Mouse (Mus musculus) MEL (cell line): ENCODE measurements around the gene Dlg2. TPM values are rescaled to one million over a fixed set of nuclear protein-coding genes. Genes with fewer than 3 reads are reported as not detected.

ENCODE experiments used
- DNase-seq: peaks from one replicate; pipeline ENCODE4 v3.0.0; 2011; ENCODE audit warnings: low read depth, low spot score
- H3K27ac ChIP-seq: 2 replicates; pipeline ENCODE4 v1.5.1; 2012; ENCODE audit warnings: low read depth, mild to moderate bottlenecking, control low read depth, low read length, moderate library complexity; ENCODE audit not compliant: control insufficient read depth
- H3K27me3 ChIP-seq, 2 experiments: fragments of 150-350 bp in 1 of 2; sonication (generic) in 1 of 2; 2 replicates each; pipeline ENCODE4 v1.6.1; 2012; ENCODE audit warnings: low read length in 2 of 2, mild to moderate bottlenecking in 2 of 2, improper control_type of control experiment in 1 of 2, moderate library complexity in 1 of 2; ENCODE audit not compliant: insufficient read depth in 2 of 2, control insufficient read depth in 1 of 2
- H3K36me3 ChIP-seq, 2 experiments: 2 replicates each; pipeline ENCODE4 v1.6.1; 2012 to 2014; ENCODE audit warnings: low read length in 2 of 2, improper control_type of control experiment in 1 of 2, inconsistent platforms in 1 of 2, mild to moderate bottlenecking in 1 of 2; ENCODE audit not compliant: insufficient read depth in 2 of 2, control insufficient read depth in 1 of 2
- H3K4me1 ChIP-seq, 2 experiments: fragments of 150-350 bp in 1 of 2; sonication (generic) in 1 of 2; 2 replicates each; pipeline ENCODE4 v1.6.1; 2012; ENCODE audit warnings: low read length in 2 of 2, improper control_type of control experiment in 1 of 2, mild to moderate bottlenecking in 1 of 2; ENCODE audit not compliant: insufficient read depth in 2 of 2, control insufficient read depth in 1 of 2
- H3K4me3 ChIP-seq, 2 experiments: fragments of 150-350 bp in 1 of 2; sonication (generic) in 1 of 2; 2 replicates each; pipeline ENCODE4 v1.5.1; 2012; ENCODE audit warnings: low read depth in 2 of 2, low read length in 2 of 2, mild to moderate bottlenecking in 2 of 2, moderate library complexity in 2 of 2, control low read depth in 1 of 2, improper control_type of control experiment in 1 of 2; ENCODE audit not compliant: control insufficient read depth in 1 of 2, insufficient read depth in 1 of 2
- H3K79me2 ChIP-seq: 2 replicates; pipeline ENCODE4 v1.6.1; 2012; ENCODE audit warnings: mild to moderate bottlenecking, low read length, moderate library complexity; ENCODE audit not compliant: control insufficient read depth, poor library complexity, insufficient read depth
- H3K9ac ChIP-seq: 2 replicates; pipeline ENCODE4 v1.6.1; 2012; ENCODE audit warnings: low read depth, mild to moderate bottlenecking, control low read depth, low read length, moderate library complexity; ENCODE audit not compliant: control insufficient read depth, poor library complexity, severe bottlenecking
- H3K9me3 ChIP-seq: fragments of 150-350 bp; sonication (generic); replicated peaks from 2 replicates; pipeline ENCODE4 v1.6.1; 2012; ENCODE audit warnings: mild to moderate bottlenecking, low read length, improper control_type of control experiment, moderate library complexity; ENCODE audit not compliant: insufficient read depth
- BHLHE40 ChIP-seq: IDR thresholded peaks from 2 replicates; pipeline ENCODE4 v1.6.1; 2012; ENCODE audit warnings: low read depth, mild to moderate bottlenecking, inconsistent platforms, low read length, improper control_type of control experiment, borderline replicate concordance
- CHD2 ChIP-seq: IDR thresholded peaks from 2 replicates; pipeline ENCODE4 v1.6.1; 2011; ENCODE audit warnings: low read length, improper control_type of control experiment
- CTCF ChIP-seq, 3 experiments: IDR thresholded peaks in 2 of 3; conservative IDR thresholded peaks in 1 of 3; 2 replicates each; pipeline ENCODE4 v1.5.1; 2011 to 2012; ENCODE audit warnings: low read length in 3 of 3, low read depth in 2 of 3, mild to moderate bottlenecking in 2 of 3, improper control_type of control experiment in 1 of 3, inconsistent platforms in 1 of 3, mixed read lengths in 1 of 3, moderate library complexity in 1 of 3; ENCODE audit not compliant: control insufficient read depth in 1 of 3, insufficient read depth in 1 of 3, poor library complexity in 1 of 3, severe bottlenecking in 1 of 3
- EP300 ChIP-seq, 2 experiments: IDR thresholded peaks; 2 replicates each; pipeline ENCODE4 v1.6.1; 2011; ENCODE audit warnings: improper control_type of control experiment in 2 of 2, low read length in 2 of 2, low read depth in 1 of 2, mild to moderate bottlenecking in 1 of 2
- ETS1 ChIP-seq: IDR thresholded peaks from 2 replicates; pipeline ENCODE4 v1.6.1; 2012; ENCODE audit warnings: low read depth, mild to moderate bottlenecking, inconsistent platforms, low read length, improper control_type of control experiment, moderate library complexity
- HCFC1 ChIP-seq: IDR thresholded peaks from 2 replicates; pipeline ENCODE4 v1.6.1; 2012; ENCODE audit warnings: low read depth, mild to moderate bottlenecking, inconsistent platforms, low read length, improper control_type of control experiment, moderate library complexity
- JUND ChIP-seq: IDR thresholded peaks from 2 replicates; pipeline ENCODE4 v1.6.1; 2011; ENCODE audit warnings: low read depth, mild to moderate bottlenecking, improper control_type of control experiment, low read length
- KAT2A ChIP-seq: conservative IDR thresholded peaks from 2 replicates; pipeline ENCODE4 v1.6.1; 2012; ENCODE audit warnings: low read depth, low read length, improper control_type of control experiment, inconsistent platforms
- MAFK ChIP-seq: IDR thresholded peaks from 2 replicates; pipeline ENCODE4 v1.6.1; 2011; ENCODE audit warnings: low read depth, mild to moderate bottlenecking, low read length, improper control_type of control experiment, borderline replicate concordance
- MAX ChIP-seq: IDR thresholded peaks from 2 replicates; pipeline ENCODE4 v1.6.1; 2011; ENCODE audit warnings: low read length, improper control_type of control experiment
- MAZ ChIP-seq: IDR thresholded peaks from 2 replicates; pipeline ENCODE4 v1.6.1; 2012; ENCODE audit warnings: low read depth, mild to moderate bottlenecking, inconsistent platforms, low read length, improper control_type of control experiment
- MEF2A ChIP-seq: IDR thresholded peaks from 2 replicates; pipeline ENCODE4 v1.6.1; 2014; ENCODE audit warnings: low read depth, mild to moderate bottlenecking, inconsistent platforms, low read length, improper control_type of control experiment; ENCODE audit not compliant: poor library complexity, insufficient replicate concordance, severe bottlenecking; ENCODE audit errors: extremely low read depth
- MXI1 ChIP-seq: IDR thresholded peaks from 2 replicates; pipeline ENCODE4 v1.6.1; 2011; ENCODE audit warnings: mild to moderate bottlenecking, low read depth, low read length, improper control_type of control experiment
- MYB ChIP-seq: IDR thresholded peaks from 2 replicates; pipeline ENCODE4 v1.6.1; 2011; ENCODE audit warnings: mild to moderate bottlenecking, low read depth, low read length, improper control_type of control experiment
- NELFE ChIP-seq: IDR thresholded peaks from 2 replicates; pipeline ENCODE4 v1.6.1; 2011; ENCODE audit warnings: low read depth, low read length, improper control_type of control experiment
- POLR2A ChIP-seq, 2 experiments: IDR thresholded peaks; 2 replicates each; pipeline ENCODE4 v1.6.1; 2011 to 2012; ENCODE audit warnings: low read length in 2 of 2, mild to moderate bottlenecking in 2 of 2, control low read depth in 1 of 2, improper control_type of control experiment in 1 of 2, low read depth in 1 of 2, moderate library complexity in 1 of 2; ENCODE audit not compliant: control insufficient read depth in 1 of 2, insufficient read depth in 1 of 2, poor library complexity in 1 of 2
- POLR2AphosphoS5 ChIP-seq: IDR thresholded peaks from 2 replicates; pipeline ENCODE4 v1.6.1; 2012; ENCODE audit warnings: low read depth, borderline replicate concordance, mild to moderate bottlenecking, inconsistent platforms, low read length, moderate library complexity, mixed read lengths
- RCOR1 ChIP-seq: IDR thresholded peaks from 2 replicates; pipeline ENCODE4 v1.6.1; 2012; ENCODE audit warnings: low read depth, mild to moderate bottlenecking, inconsistent platforms, low read length, improper control_type of control experiment
- SIN3A ChIP-seq: IDR thresholded peaks from 2 replicates; pipeline ENCODE4 v1.6.1; 2012; ENCODE audit warnings: low read length, improper control_type of control experiment, inconsistent platforms
- SMC3 ChIP-seq: IDR thresholded peaks from 2 replicates; pipeline ENCODE4 v1.6.1; 2011; ENCODE audit warnings: low read depth, low read length, improper control_type of control experiment
- TAL1 ChIP-seq: IDR thresholded peaks from 2 replicates; pipeline ENCODE4 v1.6.1; 2012; ENCODE audit warnings: mild to moderate bottlenecking, inconsistent platforms, low read length, moderate library complexity, mixed read lengths
- TBP ChIP-seq: IDR thresholded peaks from 2 replicates; pipeline ENCODE4 v1.8.0; 2011; ENCODE audit warnings: low read depth, low read length, improper control_type of control experiment
- USF1 ChIP-seq: IDR thresholded peaks from 2 replicates; pipeline ENCODE4 v1.6.1; 2014; ENCODE audit warnings: low read depth, mild to moderate bottlenecking, inconsistent platforms, low read length, improper control_type of control experiment, moderate library complexity
- USF2 ChIP-seq, 2 experiments: IDR thresholded peaks; 2 replicates each; pipeline ENCODE4 v1.6.1; 2011 to 2012; ENCODE audit warnings: improper control_type of control experiment in 2 of 2, low read length in 2 of 2, borderline replicate concordance in 1 of 2, inconsistent platforms in 1 of 2, low read depth in 1 of 2, mild to moderate bottlenecking in 1 of 2; ENCODE audit not compliant: insufficient read depth in 1 of 2
- ZC3H11A ChIP-seq: IDR thresholded peaks from 2 replicates; pipeline ENCODE4 v1.6.1; 2012; ENCODE audit warnings: low read depth, mild to moderate bottlenecking, inconsistent platforms, low read length, improper control_type of control experiment
- ZKSCAN1 ChIP-seq: IDR thresholded peaks from 2 replicates; pipeline ENCODE4 v1.6.1; 2012; ENCODE audit warnings: low read depth, mild to moderate bottlenecking, inconsistent platforms, low read length, improper control_type of control experiment, moderate library complexity
- ZMIZ1 ChIP-seq: IDR thresholded peaks from 2 replicates; pipeline ENCODE4 v1.6.1; 2012; ENCODE audit warnings: low read depth, mild to moderate bottlenecking, inconsistent platforms, low read length, improper control_type of control experiment, moderate library complexity
- polyA plus RNA-seq, 2 experiments: library from polyadenylated mRNA; stranded (reverse) in 1 of 2; unstranded in 1 of 2; fragments of >175 nt in 1 of 2; fragments of >200 nt in 1 of 2; gene quantifications; 2 replicates each; pipeline versions ENCODE4 v1.2.1 to v1.2.4; 2012; ENCODE audit warnings: low replicate concordance in 2 of 2, low read depth in 1 of 2; ENCODE audit not compliant: insufficient read length in 2 of 2, insufficient read depth in 1 of 2, missing spikeins in 1 of 2
- total RNA-seq: library from RNA; depleted of rRNA; stranded (reverse); fragments of 300-350 nt; gene quantifications from 2 replicates; pipeline ENCODE4 v1.2.3, GENCODE M21; 2012

The Dlg2 gene
- total and polyA plus RNA-seq, 3 experiments: 0.04 TPM; not detected in 2

DNA sequence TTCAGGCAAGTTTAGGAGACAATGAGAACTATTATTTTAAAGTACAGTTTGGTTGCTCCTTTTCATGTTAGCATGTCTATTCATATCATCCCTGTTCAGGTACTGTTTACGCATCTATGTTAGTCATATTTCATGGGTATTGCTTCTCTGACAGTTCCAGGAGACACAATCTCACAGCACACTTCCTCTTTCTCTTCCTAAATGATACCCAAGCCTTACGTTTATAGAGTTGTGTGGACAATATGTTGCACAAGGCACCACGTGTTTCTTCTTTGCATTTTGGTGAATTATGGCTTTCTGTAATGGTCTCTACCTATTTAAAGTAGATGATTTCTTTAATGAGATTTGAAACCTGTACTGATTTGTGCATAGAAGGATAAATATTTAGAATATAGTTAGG is 990.6 kb downstream of the Dlg2 start:
- no peak overlapping the region for H3K27ac ChIP-seq
- H3K9me3 ChIP-seq: no peaks in the 10 kb centered on the region
- H3K4me1 ChIP-seq: no peaks in the 10 kb centered on the region
- no peak for TF ChIP-seq MEF2A
- TF ChIP-seq USF2 (IDR thresholded peaks at IDR 0.05; ENCODE audit: borderline replicate concordance in 1 of 2, insufficient read depth in 1 of 2, low read depth in 1 of 2, low read length in 2 of 2): no peak
- no peak for TF ChIP-seq SIN3A
- no peak for TF ChIP-seq KAT2A
- TF ChIP-seq ZMIZ1: no peak
- no peak for TF ChIP-seq SMC3
- no peak for TF ChIP-seq POLR2AphosphoS5
- no peak for TF ChIP-seq TBP
- TF ChIP-seq NELFE: no peak
- no peak for TF ChIP-seq CTCF (IDR thresholded peaks at IDR 0.05 in 2 of 3, conservative IDR thresholded peaks at IDR 0.05 in 1 of 3; ENCODE audit: control insufficient read depth in 1 of 3, insufficient read depth in 1 of 3, low read depth in 2 of 3, low read length in 3 of 3, poor library complexity in 1 of 3, severe bottlenecking in 1 of 3)
- no peak for TF ChIP-seq TAL1
- TF ChIP-seq BHLHE40: no peak
- no peak for TF ChIP-seq MYB
- TF ChIP-seq ZC3H11A: no peak
- no peak for TF ChIP-seq USF1
- no peak for TF ChIP-seq MXI1
- no peak for TF ChIP-seq JUND
- no peak for TF ChIP-seq MAFK
- TF ChIP-seq ZKSCAN1: no peak
- no peak overlapping the region for H3K4me3 ChIP-seq
- H3K27me3 ChIP-seq: no peaks in the 10 kb centered on the region
- H3K36me3 ChIP-seq: no peaks in the 10 kb centered on the region
- no peak overlapping the region for H3K9ac ChIP-seq
- DNase-seq: no peak
- H3K79me2 ChIP-seq: no peaks in the 10 kb centered on the region

DNA sequence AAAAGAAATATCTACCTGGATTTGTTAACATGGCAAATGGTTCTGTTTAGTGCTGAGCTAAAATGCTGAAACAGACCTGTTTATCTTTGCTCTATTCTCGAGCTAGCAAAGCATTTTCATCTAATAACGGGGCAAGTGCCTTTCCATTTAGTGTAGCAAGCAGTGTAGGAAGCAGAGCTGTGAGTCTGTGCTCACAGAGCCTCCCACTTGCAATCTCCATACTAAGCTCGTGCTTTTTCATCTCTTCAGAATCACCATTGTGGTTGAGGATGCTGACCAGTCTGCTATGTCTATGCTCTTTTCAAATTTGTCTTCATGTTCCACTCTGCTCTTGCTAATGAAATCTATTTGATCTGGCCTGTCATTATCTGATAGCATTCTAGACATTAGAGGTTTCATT is 1002.7 kb downstream of the Dlg2 start:
- Histone ChIP-seq H3K36me3 (no peaks in the 10 kb centered on the region), H3K4me3 (no peak overlapping the region), H3K9me3 (no peaks in the 10 kb centered on the region), H3K4me1 (no peaks in the 10 kb centered on the region), H3K79me2 (no peaks in the 10 kb centered on the region), H3K9ac (no peak overlapping the region), H3K27me3 (no peaks in the 10 kb centered on the region), H3K27ac (no peak overlapping the region)
- no peak for DNase-seq
- TF ChIP-seq ETS1: no peak
- no peak for TF ChIP-seq MAX
- TF ChIP-seq CTCF (IDR thresholded peaks at IDR 0.05 in 2 of 3, conservative IDR thresholded peaks at IDR 0.05 in 1 of 3; ENCODE audit: control insufficient read depth in 1 of 3, insufficient read depth in 1 of 3, low read depth in 2 of 3, low read length in 3 of 3, poor library complexity in 1 of 3, severe bottlenecking in 1 of 3): no peak
- no peak for TF ChIP-seq EP300 (IDR thresholded peaks at IDR 0.05; ENCODE audit: low read depth in 1 of 2, low read length in 2 of 2)
- no peak for TF ChIP-seq CHD2
- TF ChIP-seq MAZ: no peak
- no peak for TF ChIP-seq MEF2A
- no peak for TF ChIP-seq RCOR1
- no peak for TF ChIP-seq HCFC1
- TF ChIP-seq TBP: no peak
- no peak for TF ChIP-seq TAL1
- TF ChIP-seq MXI1: no peak
- TF ChIP-seq USF1: no peak
- TF ChIP-seq ZC3H11A: no peak
- TF ChIP-seq POLR2A (IDR thresholded peaks at IDR 0.05; ENCODE audit: control insufficient read depth in 1 of 2, insufficient read depth in 1 of 2, low read depth in 1 of 2, low read length in 2 of 2, poor library complexity in 1 of 2): no peak
